22 mouse cellular contexts compared by ENCODE assay signal in genomic region chr4:22483548-22483947, GRCm38 (mm10). TPM values are rescaled to one million over a fixed set of nuclear protein-coding genes. Genes with fewer than 3 reads are reported as not detected.
DNase-seq lines count a peak whose midpoint lies in the region; ATAC-seq and TF ChIP-seq lines count a peak whose summit lies in the region.
"Had no signal": no experiment of that assay in that cellular context is flagged by ENCODE, and none has a peak within 500 bp of the region (broad histone marks: within the 10 kb centered on the region; RNA-seq: fewer than 3 reads in every experiment).

No protein-coding gene starts in this region.

- WGBS in forebrain, postnatal 0 days = 34% methylated on average over 2 of the region's 2 CpGs
- WGBS in midbrain, embryonic 10.5 days = 14% methylated on average over 2 of the region's 2 CpGs
- 8% methylated on average over 2 of the region's 2 CpGs for WGBS in neural tube, embryonic 13.5 days

- TF ChIP-seq CTCF in layer of hippocampus, adult 2 months (conservative IDR thresholded peaks at IDR 0.05) = no peak
- no peak for TF ChIP-seq CTCF in forebrain, postnatal 0 days (IDR thresholded peaks at IDR 0.05; ENCODE audit: low read depth)

- peak overlapping the region; percentile 54 for H3K9ac ChIP-seq in forebrain, postnatal 0 days
- H3K9ac ChIP-seq in neural tube, embryonic 13.5 days = peak overlapping the region; percentile 75
- H3K9ac ChIP-seq: embryonic facial prominence, embryonic 13.5 days; heart, embryonic 13.5 days; limb, embryonic 13.5 days had no signal

- ATAC-seq in forebrain, postnatal 0 days = no peak
- ATAC-seq in neural tube, embryonic 13.5 days (ENCODE audit: low read depth) = no peak
- ATAC-seq: activated CD4-positive, CD25-positive, alpha-beta regulatory T cell, adult 4 months had no signal

- no peak overlapping the region for H3K27ac ChIP-seq in layer of hippocampus, adult 2 months
- no peak overlapping the region for H3K27ac ChIP-seq in forebrain, postnatal 0 days (ENCODE audit: low read depth, low read length)
- H3K27ac ChIP-seq in midbrain, embryonic 10.5 days (replicated peaks) = peak overlapping the region; percentile 99
- H3K27ac ChIP-seq in neural tube, embryonic 13.5 days (replicated peaks) = no peak overlapping the region; the same call in 1 of the 2 replicates
- H3K27ac ChIP-seq: embryonic facial prominence, embryonic 13.5 days; heart, embryonic 13.5 days; limb, embryonic 13.5 days; macrophage had no signal

- no peaks in the 10 kb centered on the region for H3K27me3 ChIP-seq in forebrain, postnatal 0 days (ENCODE audit: insufficient read depth, low read length)
- H3K27me3 ChIP-seq in midbrain, embryonic 10.5 days (ENCODE audit: low read depth, poor library complexity, severe bottlenecking) = peaks cover 33% of the 10 kb centered on the region
- peaks cover 3% of the 10 kb centered on the region; the same call in 1 of the 2 replicates for H3K27me3 ChIP-seq in neural tube, embryonic 13.5 days
- H3K27me3 ChIP-seq: CH12.LX had no signal

- no peaks in the 10 kb centered on the region for H3K36me3 ChIP-seq in forebrain, postnatal 0 days (ENCODE audit: insufficient read depth)
- peaks cover 25% of the 10 kb centered on the region for H3K36me3 ChIP-seq in midbrain, embryonic 10.5 days
- no peaks in the 10 kb centered on the region for H3K36me3 ChIP-seq in neural tube, embryonic 13.5 days
- H3K36me3 ChIP-seq: embryonic facial prominence, embryonic 13.5 days; heart, embryonic 13.5 days; limb, embryonic 13.5 days had no signal

- 0 out of 2 replicates have a peak, but pooled peaks cover under 1% of the 10 kb centered on the region for H3K4me1 ChIP-seq in forebrain, postnatal 0 days (ENCODE audit: insufficient read depth)
- H3K4me1 ChIP-seq in midbrain, embryonic 10.5 days = peaks cover 37% of the 10 kb centered on the region
- H3K4me1 ChIP-seq in neural tube, embryonic 13.5 days (replicated peaks) = peaks cover 43% of the 10 kb centered on the region

- H3K4me2 ChIP-seq in forebrain, postnatal 0 days (ENCODE audit: low read depth) = peak overlapping the region; percentile 94
- H3K4me2 ChIP-seq in neural tube, embryonic 13.5 days = peak overlapping the region; percentile 97
- H3K4me2 ChIP-seq: embryonic facial prominence, embryonic 13.5 days; heart, embryonic 13.5 days; limb, embryonic 13.5 days had no signal

- no peaks in the 10 kb centered on the region for H3K9me3 ChIP-seq in forebrain, postnatal 0 days (ENCODE audit: low read length)
- no peaks in the 10 kb centered on the region for H3K9me3 ChIP-seq in midbrain, embryonic 10.5 days (replicated peaks)
- H3K9me3 ChIP-seq in neural tube, embryonic 13.5 days = no peaks in the 10 kb centered on the region
- H3K9me3 ChIP-seq: embryonic facial prominence, embryonic 13.5 days; heart, embryonic 13.5 days; limb, embryonic 13.5 days had no signal

- no peak for DNase-seq in layer of hippocampus, adult 2 months (ENCODE audit: low spot score in 2 of 2)
- no peak for DNase-seq in layer of hippocampus, adult 9-10 months (ENCODE audit: low spot score)
- no peak for DNase-seq in forebrain, postnatal 0 days
- no peak for DNase-seq in midbrain, embryonic 10.5 days (ENCODE audit: low spot score)
- DNase-seq in MN1 (ENCODE audit: low spot score) = no peak
- DNase-seq in gastrocnemius, postnatal 10 days = no peak
- no peak for DNase-seq in cerebellum, postnatal 36 days
- DNase-seq: adrenal gland, postnatal 36 days; gastrocnemius, postnatal 25 days; right cerebral cortex, postnatal 4 days had no signal

- H3K4me3 ChIP-seq in layer of hippocampus, adult 2 months = peak overlapping the region; percentile 49
- H3K4me3 ChIP-seq in forebrain, postnatal 0 days (ENCODE audit: low read depth, low read length) = peak overlapping the region; percentile 90
- H3K4me3 ChIP-seq in midbrain, embryonic 10.5 days = peak overlapping the region; percentile 99
- peak overlapping the region; percentile 87 for H3K4me3 ChIP-seq in neural tube, embryonic 13.5 days
- H3K4me3 ChIP-seq: embryonic facial prominence, embryonic 13.5 days; heart, embryonic 13.5 days; limb, embryonic 13.5 days had no signal

RNA-seq across cellular contexts. Expression of gene Pou3f2, which starts 4.6 kb away (rescaled TPM):
- 1 to 10 TPM; 9.6 to 10.0 TPM for total RNA-seq in layer of hippocampus, adult 2 months (2021)
- total RNA-seq in forebrain, postnatal 0 days (2014; rRNA removed) = 35.2 and 35.6 TPM in 2 replicates
- 11.4 and 13.7 TPM in 2 replicates for polyA plus RNA-seq in forebrain, postnatal 0 days (2015; fragmentation: Nextera tagmentation; extraction: Ambion mirVana)
- polyA plus RNA-seq in midbrain, embryonic 10.5 days (2016; fragmentation: Nextera tagmentation; extraction: Ambion mirVana) = 47.9 and 58.5 TPM in 2 replicates
- 20.8 and 25.0 TPM in 2 replicates for polyA plus RNA-seq in neural tube, embryonic 13.5 days (2015; fragmentation: Nextera tagmentation; extraction: Ambion mirVana)
- total RNA-seq in gastrocnemius, postnatal 10 days (2021) = under 1 TPM; 0.14 to 0.18 TPM
- total RNA-seq: CH12.LX; common myeloid progenitor, adult 5-6 weeks; gastrocnemius, postnatal 25 days; hematopoietic stem cell, adult 5-6 weeks had no signal
- polyA plus RNA-seq: kidney, embryonic 14.5 days; large intestine, adult 2 months; liver, embryonic 16.5 days; macrophage had no signal

Comparison
In these comparisons a context has a peak if more than half of its experiments do, and no peak if none do; other contexts are left out.
1. H3K4me3 ChIP-seq: peak in every context shown above with its lines; median percentile 99 in midbrain, embryonic 10.5 days; 90 in forebrain, postnatal 0 days; 87 in neural tube, embryonic 13.5 days; 49 in layer of hippocampus, adult 2 months.
2. RNA of gene Pou3f2, which starts 4.6 kb away (total RNA-seq): 35.2 to 35.6 TPM in forebrain, postnatal 0 days and 9.6 to 10.0 TPM in layer of hippocampus, adult 2 months; 0.14 to 0.18 TPM in gastrocnemius, postnatal 10 days; every median in the first group is over 4 times any median in the second.